Mouse (Mus musculus): ENCODE data around the gene Skil. TPM values are rescaled to one million over a fixed set of nuclear protein-coding genes. Genes with fewer than 3 reads are reported as not detected.

The Skil gene
- polyA plus RNA-seq, 1 experiment from 2014 or later: 43.9 TPM

GRCm38 (mm10) chr3:31100802-31101201 lies 5.9 kb downstream of the Skil start:
- Histone ChIP-seq H3K9ac (ENCODE audit: low read length) (no peak overlapping the region), H3K27me3 (ENCODE audit: control insufficient read depth, insufficient read depth, low read length) (no peaks in the 10 kb centered on the region), H3K4me2 (no peak overlapping the region; the same call in 1 of the 2 replicates), H3K27ac (ENCODE audit: low read depth, low read length) (no peak overlapping the region), H3K36me3 (ENCODE audit: control insufficient read depth, insufficient read depth, low read length) (no peaks in the 10 kb centered on the region), H3K9me3 (ENCODE audit: control insufficient read depth, low read length) (no peaks in the 10 kb centered on the region), H3K4me3 (ENCODE audit: low read depth, low read length) (no peak overlapping the region), H3K4me1 (ENCODE audit: control insufficient read depth, insufficient read depth, low read length) (peaks cover 44% of the 10 kb centered on the region)
- DNase-seq (ENCODE audit: low spot score, missing footprints): no peak
- no peak for ATAC-seq (ENCODE audit: low FRiP score)
- 93% methylated on average over 3 of the region's 3 CpGs for WGBS

- Histone ChIP-seq H3K9ac (ENCODE audit: low read length) (no peak overlapping the region), H3K27me3 (ENCODE audit: control insufficient read depth, insufficient read depth, low read length) (no peaks in the 10 kb centered on the region), H3K36me3 (ENCODE audit: control insufficient read depth, insufficient read depth, low read length) (no peaks in the 10 kb centered on the region), H3K27ac (ENCODE audit: low read depth, low read length) (no peak overlapping the region), H3K4me2 (no peak overlapping the region), H3K4me3 (ENCODE audit: low read depth, low read length) (no peak overlapping the region), H3K9me3 (ENCODE audit: control insufficient read depth, low read length) (no peaks in the 10 kb centered on the region), H3K4me1 (ENCODE audit: control insufficient read depth, insufficient read depth, low read length) (peaks cover 19% of the 10 kb centered on the region)
- no peak for ATAC-seq (ENCODE audit: low FRiP score)
- DNase-seq (ENCODE audit: low spot score, missing footprints): no peak
- 84% methylated on average over 6 of the region's 6 CpGs for WGBS
These were observed 10.1 kb downstream of the Skil start for GRCm38 (mm10) chr3:31104936-31105335.

- Histone ChIP-seq H3K4me3 (ENCODE audit: low read depth, low read length) (no peak overlapping the region), H3K4me1 (ENCODE audit: control insufficient read depth, insufficient read depth, low read length) (peaks cover 9% of the 10 kb centered on the region; the same call in 1 of the 2 replicates), H3K27ac (ENCODE audit: low read depth, low read length) (no peak overlapping the region), H3K27me3 (ENCODE audit: control insufficient read depth, insufficient read depth, low read length) (no peaks in the 10 kb centered on the region), H3K36me3 (ENCODE audit: control insufficient read depth, insufficient read depth, low read length) (no peaks in the 10 kb centered on the region), H3K9ac (ENCODE audit: low read length) (no peak overlapping the region), H3K4me2 (no peak overlapping the region), H3K9me3 (ENCODE audit: control insufficient read depth, low read length) (no peaks in the 10 kb centered on the region)
- WGBS: 91% methylated on average over 6 of the region's 6 CpGs
- no peak for ATAC-seq (ENCODE audit: low FRiP score)
- DNase-seq (ENCODE audit: low spot score, missing footprints): no peak
These were observed 11.7 kb downstream of the Skil start for GRCm38 (mm10) chr3:31106597-31106996.

GRCm38 (mm10) chr3:31107674-31108073 lies 12.8 kb downstream of the Skil start:
- Histone ChIP-seq H3K9me3 (ENCODE audit: control insufficient read depth, low read length) (no peaks in the 10 kb centered on the region), H3K27me3 (ENCODE audit: control insufficient read depth, insufficient read depth, low read length) (no peaks in the 10 kb centered on the region), H3K4me3 (ENCODE audit: low read depth, low read length) (no peak overlapping the region), H3K4me1 (ENCODE audit: control insufficient read depth, insufficient read depth, low read length) (0 out of 2 replicates have a peak, but pooled peaks cover 2% of the 10 kb centered on the region), H3K9ac (ENCODE audit: low read length) (no peak overlapping the region), H3K36me3 (ENCODE audit: control insufficient read depth, insufficient read depth, low read length) (no peaks in the 10 kb centered on the region; the same call in 1 of the 2 replicates), H3K27ac (ENCODE audit: low read depth, low read length) (no peak overlapping the region), H3K4me2 (no peak overlapping the region)
- ATAC-seq (ENCODE audit: low FRiP score) (no peak), DNase-seq (ENCODE audit: low spot score, missing footprints) (no peak)
- WGBS: 87% methylated on average over 4 of the region's 4 CpGs

- DNase-seq (ENCODE audit: low spot score, missing footprints) (no peak), ATAC-seq (ENCODE audit: low FRiP score) (no peak)
- 0 out of 2 replicates have a peak, but pooled peaks cover 2% of the 10 kb centered on the region for H3K4me1 ChIP-seq (ENCODE audit: control insufficient read depth, insufficient read depth, low read length)
These were observed 14.2 kb downstream of the Skil start for GRCm38 (mm10) chr3:31109108-31109507.

GRCm38 (mm10) chr3:31123098-31123497 lies 28.2 kb downstream of the Skil start:
- H3K36me3 ChIP-seq (ENCODE audit: control insufficient read depth, insufficient read depth, low read length): peaks cover 7% of the 10 kb centered on the region
- ATAC-seq (ENCODE audit: low FRiP score) (no peak), DNase-seq (ENCODE audit: low spot score, missing footprints) (peak; percentile 83)
- no peak overlapping the region for H3K4me2 ChIP-seq
- WGBS: 83% methylated on average over 4 of the region's 4 CpGs
- no peak overlapping the region for H3K4me3 ChIP-seq (ENCODE audit: low read depth, low read length)
- no peaks in the 10 kb centered on the region; the same call in 1 of the 2 replicates for H3K4me1 ChIP-seq (ENCODE audit: control insufficient read depth, insufficient read depth, low read length)
- no peaks in the 10 kb centered on the region for H3K9me3 ChIP-seq (ENCODE audit: control insufficient read depth, low read length)
- no peaks in the 10 kb centered on the region for H3K27me3 ChIP-seq (ENCODE audit: control insufficient read depth, insufficient read depth, low read length)
- H3K9ac ChIP-seq (ENCODE audit: low read length): no peak overlapping the region
- H3K27ac ChIP-seq (ENCODE audit: low read depth, low read length): no peak overlapping the region

More at GRCm38 (mm10) chr3:31109108-31109507, 14.2 kb downstream of the Skil start:
- H3K9me3 ChIP-seq (ENCODE audit: control insufficient read depth, low read length): no peaks in the 10 kb centered on the region
- no peak overlapping the region for H3K4me3 ChIP-seq (ENCODE audit: low read depth, low read length)
- peaks cover 10% of the 10 kb centered on the region; the same call in 1 of the 2 replicates for H3K36me3 ChIP-seq (ENCODE audit: control insufficient read depth, insufficient read depth, low read length)
- WGBS: 84% methylated on average over 3 of the region's 3 CpGs
- no peak overlapping the region for H3K4me2 ChIP-seq
- no peaks in the 10 kb centered on the region for H3K27me3 ChIP-seq (ENCODE audit: control insufficient read depth, insufficient read depth, low read length)
- H3K9ac ChIP-seq (ENCODE audit: low read length): no peak overlapping the region
- no peak overlapping the region for H3K27ac ChIP-seq (ENCODE audit: low read depth, low read length)

GRCm38 (mm10) chr3:31126303-31126702 lies 31.4 kb downstream of the Skil start:
- Histone ChIP-seq H3K4me3 (ENCODE audit: low read depth, low read length) (no peak overlapping the region), H3K4me2 (no peak overlapping the region), H3K27me3 (ENCODE audit: control insufficient read depth, insufficient read depth, low read length) (no peaks in the 10 kb centered on the region), H3K36me3 (ENCODE audit: control insufficient read depth, insufficient read depth, low read length) (peaks cover 1% of the 10 kb centered on the region), H3K27ac (ENCODE audit: low read depth, low read length) (no peak overlapping the region), H3K9me3 (ENCODE audit: control insufficient read depth, low read length) (no peaks in the 10 kb centered on the region), H3K9ac (ENCODE audit: low read length) (no peak overlapping the region), H3K4me1 (ENCODE audit: control insufficient read depth, insufficient read depth, low read length) (no peaks in the 10 kb centered on the region; the same call in 1 of the 2 replicates)
- 72% methylated on average over 4 of the region's 4 CpGs for WGBS
- ATAC-seq (ENCODE audit: low FRiP score) (no peak), DNase-seq (ENCODE audit: low spot score, missing footprints) (peak; percentile 60)

GRCm38 (mm10) chr3:31126848-31127247 lies 32.0 kb downstream of the Skil start:
- Histone ChIP-seq H3K9me3 (ENCODE audit: control insufficient read depth, low read length) (no peaks in the 10 kb centered on the region), H3K4me2 (no peak overlapping the region), H3K27ac (ENCODE audit: low read depth, low read length) (no peak overlapping the region), H3K4me3 (ENCODE audit: low read depth, low read length) (no peak overlapping the region), H3K27me3 (ENCODE audit: control insufficient read depth, insufficient read depth, low read length) (no peaks in the 10 kb centered on the region), H3K4me1 (ENCODE audit: control insufficient read depth, insufficient read depth, low read length) (no peaks in the 10 kb centered on the region; the same call in 1 of the 2 replicates), H3K36me3 (ENCODE audit: control insufficient read depth, insufficient read depth, low read length) (no peaks in the 10 kb centered on the region; the same call in 1 of the 2 replicates), H3K9ac (ENCODE audit: low read length) (no peak overlapping the region)
- DNase-seq (ENCODE audit: low spot score, missing footprints) (peak; percentile 71), ATAC-seq (ENCODE audit: low FRiP score) (no peak)
- WGBS: 87% methylated on average over 3 of the region's 3 CpGs

- H3K4me1 ChIP-seq (ENCODE audit: control insufficient read depth, insufficient read depth, low read length): no peaks in the 10 kb centered on the region
- ATAC-seq (ENCODE audit: low FRiP score): no peak
- H3K9ac ChIP-seq (ENCODE audit: low read length): no peak overlapping the region
- H3K9me3 ChIP-seq (ENCODE audit: control insufficient read depth, low read length): no peaks in the 10 kb centered on the region
- 56% methylated on average over 4 of the region's 4 CpGs for WGBS
- H3K36me3 ChIP-seq (ENCODE audit: control insufficient read depth, insufficient read depth, low read length): no peaks in the 10 kb centered on the region
- no peaks in the 10 kb centered on the region for H3K27me3 ChIP-seq (ENCODE audit: control insufficient read depth, insufficient read depth, low read length)
- no peak overlapping the region for H3K4me3 ChIP-seq (ENCODE audit: low read depth, low read length)
- H3K27ac ChIP-seq (ENCODE audit: low read depth, low read length): no peak overlapping the region
- H3K4me2 ChIP-seq: no peak overlapping the region
- no peak for DNase-seq (ENCODE audit: low spot score, missing footprints)
These were observed 34.9 kb downstream of the Skil start for GRCm38 (mm10) chr3:31129766-31130165.
